Mouse (Mus musculus): ENCODE measurements around the gene Nosip. TPM values are rescaled to one million over a fixed set of nuclear protein-coding genes. Genes with fewer than 3 reads are reported as not detected.

Nosip gene
- polyA plus RNA-seq, 1 experiment from 2014 or later = 65.7 TPM

DNA sequence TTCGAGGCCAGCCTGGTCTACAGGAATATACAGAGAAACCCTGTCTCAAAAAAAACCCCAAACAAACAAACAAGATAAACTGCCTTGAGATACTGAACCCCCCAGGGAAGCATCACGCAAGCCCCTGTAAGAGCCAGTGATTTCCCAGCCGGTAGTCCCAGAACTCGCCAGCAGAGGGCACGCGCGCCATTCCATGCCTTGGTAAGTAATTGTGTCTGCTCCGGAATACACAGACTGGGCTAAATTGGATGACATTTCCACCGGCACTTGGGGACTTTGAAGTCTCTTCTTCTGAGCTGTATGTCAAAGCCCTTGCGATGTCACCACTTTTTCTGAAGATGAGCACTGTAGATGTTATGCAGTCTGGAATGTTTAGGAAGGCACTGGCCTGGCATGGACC, 17.6 kb downstream of the Nosip start:
- Histone ChIP-seq H3K27ac (ENCODE audit: low read length) (no peak overlapping the region), H3K4me1 (replicated peaks; ENCODE audit: control insufficient read depth, insufficient read depth, low read length) (no peaks in the 10 kb centered on the region), H3K36me3 (ENCODE audit: control insufficient read depth, insufficient read depth) (no peaks in the 10 kb centered on the region), H3K4me3 (replicated peaks; ENCODE audit: low read length) (no peak overlapping the region), H3K9me3 (ENCODE audit: control insufficient read depth, low read length) (no peaks in the 10 kb centered on the region), H3K4me2 (ENCODE audit: low read length) (no peak overlapping the region), H3K9ac (replicated peaks; ENCODE audit: low read depth, low read length) (no peak overlapping the region), H3K27me3 (replicated peaks; ENCODE audit: control insufficient read depth, insufficient read depth, low read length) (no peaks in the 10 kb centered on the region)
- 2% methylated on average over 10 of the region's 10 CpGs for WGBS
- peak; percentile 75 for ATAC-seq

DNA sequence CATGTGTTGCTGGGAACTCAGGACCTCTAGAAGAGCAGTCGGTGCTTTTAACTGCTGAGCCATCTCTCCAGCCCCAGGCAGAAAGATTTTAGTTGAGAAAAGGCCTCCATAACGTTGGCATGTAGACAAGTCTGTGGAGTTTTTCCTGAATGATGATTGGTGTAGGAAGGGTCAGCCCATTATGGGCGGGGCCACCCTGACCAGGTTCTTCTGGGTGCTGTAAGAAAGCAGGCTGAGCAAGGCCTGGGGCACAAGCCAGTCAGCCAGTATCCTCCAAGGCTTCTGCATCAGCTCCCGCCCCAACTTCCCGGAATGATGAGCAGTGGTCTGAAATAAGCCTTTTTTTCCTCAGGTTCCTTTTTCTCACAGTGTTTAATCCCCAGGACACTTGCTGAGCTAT, 18.8 kb downstream of the Nosip start:
- no peak for ATAC-seq
- H3K4me1 ChIP-seq (replicated peaks; ENCODE audit: control insufficient read depth, insufficient read depth, low read length) = no peaks in the 10 kb centered on the region
- 38% methylated on average over 5 of the region's 5 CpGs for WGBS
- 0 out of 2 replicates have a peak, but pooled peaks cover 2% of the 10 kb centered on the region for H3K36me3 ChIP-seq (ENCODE audit: control insufficient read depth, insufficient read depth)
- H3K27me3 ChIP-seq (replicated peaks; ENCODE audit: control insufficient read depth, insufficient read depth, low read length) = no peaks in the 10 kb centered on the region
- H3K4me3 ChIP-seq (replicated peaks; ENCODE audit: low read length) = no peak overlapping the region
- H3K9me3 ChIP-seq (ENCODE audit: control insufficient read depth, low read length) = no peaks in the 10 kb centered on the region
- no peak overlapping the region for H3K9ac ChIP-seq (replicated peaks; ENCODE audit: low read depth, low read length)
- H3K4me2 ChIP-seq (ENCODE audit: low read length) = no peak overlapping the region
- no peak overlapping the region for H3K27ac ChIP-seq (ENCODE audit: low read length)

DNA sequence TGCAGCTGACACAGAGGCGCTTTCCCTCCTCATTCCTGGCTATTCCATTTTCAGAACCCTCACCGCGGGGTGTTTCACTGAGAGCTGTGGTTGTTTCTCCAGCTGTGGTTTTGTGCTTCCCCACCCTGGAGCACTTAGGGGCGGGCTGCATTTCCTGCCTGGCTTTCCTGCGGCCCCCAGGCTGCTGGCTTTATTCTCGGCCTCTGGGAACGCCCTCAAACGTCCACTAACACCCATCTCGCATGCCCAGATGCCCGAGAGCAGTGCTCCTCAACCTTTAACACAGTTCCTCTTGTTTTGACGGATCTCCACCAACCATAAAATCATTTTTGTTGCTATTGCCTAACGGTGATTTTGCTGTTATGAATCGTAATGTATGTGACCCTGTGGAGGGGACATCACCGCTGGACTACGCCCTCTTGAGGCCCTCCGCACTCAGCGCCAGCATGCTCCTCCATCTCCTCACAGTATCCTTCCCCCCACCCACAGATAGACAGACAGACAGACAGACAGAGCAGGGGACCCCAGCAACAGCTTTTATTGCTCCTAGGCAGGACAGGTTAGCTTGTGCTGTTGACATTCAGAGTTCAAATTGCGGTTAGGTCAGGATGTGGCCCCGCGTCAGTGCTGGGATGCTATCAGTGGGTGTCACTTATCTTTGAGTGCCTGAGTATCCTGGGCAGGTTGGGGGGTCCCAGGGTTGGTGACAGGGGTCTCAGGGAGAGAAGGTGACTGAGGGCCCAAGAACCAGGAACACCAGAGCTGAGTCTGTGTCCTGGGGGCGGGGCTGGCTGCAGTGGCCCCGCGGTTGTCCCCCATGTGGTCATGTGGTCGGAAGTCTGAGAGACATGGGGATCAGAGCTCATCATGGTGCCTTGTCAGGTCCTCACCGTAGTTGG, 20.4 kb downstream of the Nosip start:
- 82% methylated on average over 25 of the region's 25 CpGs for WGBS
- Histone ChIP-seq H3K4me3 (replicated peaks; ENCODE audit: low read length) (no peak overlapping the region), H3K27ac (ENCODE audit: low read length) (no peak overlapping the region), H3K27me3 (replicated peaks; ENCODE audit: control insufficient read depth, insufficient read depth, low read length) (no peaks in the 10 kb centered on the region), H3K4me1 (replicated peaks; ENCODE audit: control insufficient read depth, insufficient read depth, low read length) (no peaks in the 10 kb centered on the region), H3K4me2 (ENCODE audit: low read length) (no peak overlapping the region), H3K9me3 (ENCODE audit: control insufficient read depth, low read length) (no peaks in the 10 kb centered on the region), H3K9ac (replicated peaks; ENCODE audit: low read depth, low read length) (no peak overlapping the region), H3K36me3 (ENCODE audit: control insufficient read depth, insufficient read depth) (peaks cover 6% of the 10 kb centered on the region; the same call in 1 of the 2 replicates)
- ATAC-seq = no peak

DNA sequence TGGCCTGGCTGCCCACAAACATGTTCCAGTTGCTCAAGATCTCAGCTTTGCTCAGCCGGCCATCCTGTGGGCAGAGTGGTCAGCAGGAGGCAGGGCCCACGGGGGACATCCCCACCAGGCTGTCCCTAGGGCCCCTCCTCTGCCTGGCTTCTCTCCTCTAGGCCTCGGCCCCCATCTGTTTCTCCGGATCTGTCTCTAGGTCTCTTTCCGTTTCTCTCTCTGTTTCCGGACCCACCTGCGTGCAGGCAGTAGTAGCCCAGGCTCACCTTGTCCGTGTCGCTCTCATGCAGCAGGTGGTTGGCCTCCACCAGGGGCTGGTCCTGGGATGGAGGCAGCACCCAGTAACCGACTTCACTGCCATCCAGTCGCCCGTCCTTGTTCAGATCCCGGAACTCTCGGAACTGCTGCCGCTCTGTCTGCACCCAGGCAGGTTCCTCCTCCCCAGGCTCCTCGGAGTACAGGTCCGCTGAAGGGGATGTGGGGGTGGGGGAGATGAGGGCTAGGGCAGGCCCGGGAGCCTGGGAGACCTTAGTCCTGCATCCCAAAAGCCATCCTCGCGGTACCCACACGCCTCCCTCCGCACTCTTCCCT, 21.2 kb downstream of the Nosip start:
- no peaks in the 10 kb centered on the region for H3K4me1 ChIP-seq (replicated peaks; ENCODE audit: control insufficient read depth, insufficient read depth, low read length)
- H3K9me3 ChIP-seq (ENCODE audit: control insufficient read depth, low read length) = no peaks in the 10 kb centered on the region
- H3K27ac ChIP-seq (ENCODE audit: low read length) = no peak overlapping the region
- H3K4me3 ChIP-seq (replicated peaks; ENCODE audit: low read length) = no peak overlapping the region
- WGBS = 89% methylated on average over 22 of the region's 22 CpGs
- H3K27me3 ChIP-seq (replicated peaks; ENCODE audit: control insufficient read depth, insufficient read depth, low read length) = no peaks in the 10 kb centered on the region
- peaks cover 6% of the 10 kb centered on the region; the same call in 1 of the 2 replicates for H3K36me3 ChIP-seq (ENCODE audit: control insufficient read depth, insufficient read depth)
- H3K9ac ChIP-seq (replicated peaks; ENCODE audit: low read depth, low read length) = no peak overlapping the region
- no peak overlapping the region for H3K4me2 ChIP-seq (ENCODE audit: low read length)
- ATAC-seq = no peak

DNA sequence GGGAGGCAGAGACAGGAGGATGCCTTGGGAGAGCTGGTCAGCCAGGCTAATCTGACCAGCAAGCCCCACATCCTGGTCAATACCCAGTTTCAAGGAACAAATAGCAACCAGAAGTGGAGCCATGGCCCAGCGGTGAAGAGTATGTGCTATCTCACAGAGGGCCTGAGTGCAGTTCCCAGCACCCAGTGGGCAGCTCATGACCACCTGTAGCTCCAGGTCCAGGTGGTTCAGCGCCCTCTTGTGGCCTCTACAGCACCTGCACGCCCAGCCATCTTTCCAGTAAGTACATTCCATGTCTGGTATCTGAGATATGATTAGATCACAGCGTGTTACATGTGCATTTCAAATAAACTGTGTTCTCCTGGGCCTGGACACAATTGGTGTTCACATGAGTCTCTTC, 23.9 kb downstream of the Nosip start:
- Histone ChIP-seq H3K27me3 (replicated peaks; ENCODE audit: control insufficient read depth, insufficient read depth, low read length) (no peaks in the 10 kb centered on the region), H3K9ac (replicated peaks; ENCODE audit: low read depth, low read length) (no peak overlapping the region), H3K4me3 (replicated peaks; ENCODE audit: low read length) (no peak overlapping the region), H3K36me3 (ENCODE audit: control insufficient read depth, insufficient read depth) (peaks cover 6% of the 10 kb centered on the region; the same call in 1 of the 2 replicates), H3K4me2 (ENCODE audit: low read length) (no peak overlapping the region), H3K27ac (ENCODE audit: low read length) (no peak overlapping the region), H3K9me3 (ENCODE audit: control insufficient read depth, low read length) (no peaks in the 10 kb centered on the region), H3K4me1 (replicated peaks; ENCODE audit: control insufficient read depth, insufficient read depth, low read length) (peaks cover under 1% of the 10 kb centered on the region; the same call in 1 of the 2 replicates)
- ATAC-seq = no peak
- WGBS = 78% methylated on average over 4 of the region's 4 CpGs

DNA sequence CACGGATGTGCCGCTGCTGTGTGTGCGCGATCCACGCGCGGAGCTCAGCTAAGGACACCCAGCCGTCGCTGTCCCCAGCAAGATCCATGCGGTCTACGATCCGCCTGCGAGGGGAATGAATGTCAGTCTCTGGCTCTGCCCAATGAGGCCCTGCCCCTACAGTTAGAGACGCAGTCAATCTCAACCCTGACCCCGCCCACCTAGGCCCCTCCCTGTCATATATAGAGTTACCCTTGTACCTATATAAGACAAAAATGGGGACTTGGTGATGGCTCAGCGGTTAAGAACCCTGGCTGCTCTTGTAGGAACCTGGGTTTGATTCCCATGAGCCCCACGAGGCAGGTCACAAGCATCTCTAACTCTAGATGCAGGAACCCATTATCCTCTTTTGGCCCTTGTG, 26.4 kb downstream of the Nosip start:
- ATAC-seq = no peak
- Histone ChIP-seq H3K27ac (ENCODE audit: low read length) (no peak overlapping the region), H3K4me2 (ENCODE audit: low read length) (no peak overlapping the region), H3K27me3 (replicated peaks; ENCODE audit: control insufficient read depth, insufficient read depth, low read length) (no peaks in the 10 kb centered on the region), H3K4me3 (replicated peaks; ENCODE audit: low read length) (no peak overlapping the region), H3K4me1 (replicated peaks; ENCODE audit: control insufficient read depth, insufficient read depth, low read length) (peaks cover 11% of the 10 kb centered on the region), H3K36me3 (ENCODE audit: control insufficient read depth, insufficient read depth) (peaks cover 6% of the 10 kb centered on the region; the same call in 1 of the 2 replicates), H3K9me3 (ENCODE audit: control insufficient read depth, low read length) (no peaks in the 10 kb centered on the region), H3K9ac (replicated peaks; ENCODE audit: low read depth, low read length) (no peak overlapping the region)
- WGBS = 94% methylated on average over 17 of the region's 17 CpGs

DNA sequence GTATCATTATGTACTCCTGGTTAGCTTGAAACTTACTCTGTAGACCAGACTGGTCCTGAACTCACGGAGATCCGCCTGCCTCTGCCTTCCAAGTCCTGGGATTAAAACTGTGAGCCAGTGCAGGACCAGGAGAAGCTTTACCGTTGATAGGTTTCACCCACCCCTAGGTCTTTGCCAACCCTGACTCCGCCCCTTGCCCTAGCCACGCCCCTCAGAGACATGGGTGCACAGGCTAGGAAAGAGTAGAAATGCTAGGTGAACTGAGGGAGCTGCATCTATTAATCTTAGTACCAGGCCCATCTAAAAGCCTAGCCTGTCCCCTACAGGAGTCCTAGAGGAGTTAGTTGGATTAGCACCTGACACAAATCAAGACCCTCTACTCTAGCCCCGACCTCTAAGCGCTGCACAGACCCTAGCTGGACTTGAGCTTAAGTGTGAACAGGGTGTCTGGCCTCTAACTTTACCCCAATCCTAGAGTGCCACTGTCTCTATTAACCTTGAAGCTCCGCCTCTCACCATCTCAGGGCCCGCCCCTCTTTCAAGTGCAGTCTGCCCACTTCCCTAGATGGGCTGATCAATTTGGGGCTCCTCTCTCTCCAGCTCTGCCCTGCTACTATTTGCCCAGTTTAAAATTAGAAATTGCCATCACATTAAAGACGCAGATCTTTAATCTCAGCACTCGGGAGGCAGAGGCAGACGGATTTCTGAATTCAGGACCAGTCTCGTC, 28.2 kb downstream of the Nosip start:
- ATAC-seq = no peak
- no peak overlapping the region for H3K4me3 ChIP-seq (replicated peaks; ENCODE audit: low read length)
- H3K27me3 ChIP-seq (replicated peaks; ENCODE audit: control insufficient read depth, insufficient read depth, low read length) = no peaks in the 10 kb centered on the region
- no peak overlapping the region for H3K27ac ChIP-seq (ENCODE audit: low read length)
- H3K4me1 ChIP-seq (replicated peaks; ENCODE audit: control insufficient read depth, insufficient read depth, low read length) = peaks cover 11% of the 10 kb centered on the region
- H3K9ac ChIP-seq (replicated peaks; ENCODE audit: low read depth, low read length) = no peak overlapping the region
- no peak overlapping the region; the same call in 1 of the 2 replicates for H3K4me2 ChIP-seq (ENCODE audit: low read length)
- peaks cover 6% of the 10 kb centered on the region; the same call in 1 of the 2 replicates for H3K36me3 ChIP-seq (ENCODE audit: control insufficient read depth, insufficient read depth)
- 79% methylated on average over 13 of the region's 13 CpGs for WGBS
- H3K9me3 ChIP-seq (ENCODE audit: control insufficient read depth, low read length) = no peaks in the 10 kb centered on the region

DNA sequence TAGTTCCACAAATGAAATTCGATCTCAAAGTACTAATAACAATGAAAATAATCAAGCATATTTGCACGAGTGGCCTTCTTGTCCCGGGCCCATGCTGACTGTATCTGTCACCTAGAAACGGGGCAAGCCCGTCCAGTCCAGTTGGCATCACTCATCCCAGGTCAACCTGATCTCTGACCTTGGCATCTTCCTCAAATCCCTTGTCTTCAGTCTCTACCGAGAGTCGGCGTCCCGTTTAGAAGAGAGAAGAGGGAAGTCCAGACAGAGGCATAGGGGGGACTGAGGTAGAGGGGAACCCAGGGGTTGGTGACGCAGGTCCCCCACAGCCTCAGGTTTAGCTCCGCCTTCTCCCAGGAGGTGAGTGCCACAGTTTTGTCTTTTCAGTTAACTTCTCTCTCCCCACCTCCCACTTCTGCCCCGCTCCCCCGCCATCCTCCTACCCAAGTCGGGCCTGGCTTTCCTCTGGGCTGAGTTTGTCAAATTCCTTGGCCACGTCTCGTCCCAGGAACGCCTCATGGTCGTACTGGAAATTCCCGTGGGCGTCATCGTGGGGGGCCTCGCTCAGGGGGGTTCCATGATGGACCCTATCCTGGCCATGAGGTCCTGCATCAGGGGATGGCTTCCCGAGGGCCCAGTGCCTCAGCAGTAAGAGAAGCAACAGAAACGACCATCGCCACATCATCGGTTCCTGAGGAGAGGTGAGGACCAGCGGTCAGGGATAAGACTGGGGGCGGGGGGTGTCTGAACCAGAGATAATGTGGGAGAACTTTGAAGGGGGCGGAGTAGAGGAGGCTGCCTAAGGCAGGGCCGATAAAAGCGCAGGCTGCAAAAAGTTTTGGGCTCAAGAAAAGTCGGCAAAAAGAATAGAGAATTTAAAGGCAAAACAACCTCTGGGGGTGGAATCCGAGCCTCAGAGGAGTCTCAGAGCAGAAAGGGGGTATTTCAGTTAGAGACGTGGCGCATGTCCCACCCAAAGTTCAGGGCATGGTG, 29.1 kb downstream of the Nosip start:
- ATAC-seq = peak; percentile 22; the same call in 1 of the 2 replicates
- H3K4me1 ChIP-seq (replicated peaks; ENCODE audit: control insufficient read depth, insufficient read depth, low read length) = peaks cover 11% of the 10 kb centered on the region
- no peaks in the 10 kb centered on the region for H3K27me3 ChIP-seq (replicated peaks; ENCODE audit: control insufficient read depth, insufficient read depth, low read length)
- no peaks in the 10 kb centered on the region for H3K9me3 ChIP-seq (ENCODE audit: control insufficient read depth, low read length)
- H3K36me3 ChIP-seq (ENCODE audit: control insufficient read depth, insufficient read depth) = peaks cover 3% of the 10 kb centered on the region; the same call in 1 of the 2 replicates
- H3K4me2 ChIP-seq (ENCODE audit: low read length) = peak overlapping the region; percentile 67
- WGBS = 14% methylated on average over 35 of the region's 35 CpGs
- peak overlapping the region; percentile 48 for H3K4me3 ChIP-seq (replicated peaks; ENCODE audit: low read length)
- no peak overlapping the region for H3K27ac ChIP-seq (ENCODE audit: low read length)
- H3K9ac ChIP-seq (replicated peaks; ENCODE audit: low read depth, low read length) = peak overlapping the region; percentile 33
